Mouse (Mus musculus): ENCODE results near the gene Fam163b.

Gene Fam163b

GRCm38 (mm10) chr2:27070247-27070813, 72.0 kb downstream of the Fam163b start:
- in situ Hi-C loops (cut with MboI; ENCODE audit: low pct_unique_long_range_greater_than_20kb in 1 of 2, low sequenced_read_pairs in 2 of 2, unreplicated experiment in 1 of 2) = no loop called here

DNA sequence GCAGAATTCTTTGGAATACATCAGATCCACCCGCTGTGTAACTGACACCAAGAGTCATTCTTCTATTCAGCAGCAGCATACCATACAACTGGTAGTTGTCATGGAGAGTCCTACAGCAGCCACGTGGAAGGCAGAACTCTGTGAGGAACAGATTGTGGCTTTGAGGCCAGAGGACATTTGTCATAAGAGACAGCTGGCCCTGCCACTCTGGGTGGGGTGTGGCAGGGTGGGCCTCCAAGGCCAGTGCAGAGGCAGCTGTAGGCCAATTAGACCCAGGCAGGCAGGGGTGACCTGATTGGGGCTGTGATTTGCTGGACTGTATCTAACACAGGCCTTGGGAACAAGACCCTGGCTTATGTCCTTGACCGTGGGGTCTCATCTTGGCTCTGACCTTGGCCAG, 72.6 kb downstream of the Fam163b start:
- in situ Hi-C loops (cut with MboI; ENCODE audit: low pct_unique_long_range_greater_than_20kb in 1 of 2, low sequenced_read_pairs in 2 of 2, unreplicated experiment in 1 of 2) = no loop called here

GRCm38 (mm10) chr2:27067996-27068395, 74.3 kb downstream of the Fam163b start:
- in situ Hi-C loops (cut with MboI; ENCODE audit: low pct_unique_long_range_greater_than_20kb in 1 of 2, low sequenced_read_pairs in 2 of 2, unreplicated experiment in 1 of 2) = no loop called here

GRCm38 (mm10) chr2:27067124-27067523, 75.2 kb downstream of the Fam163b start:
- in situ Hi-C loops (cut with MboI; ENCODE audit: low pct_unique_long_range_greater_than_20kb in 1 of 2, low sequenced_read_pairs in 2 of 2, unreplicated experiment in 1 of 2) = no loop called here

Measured in mouse embryonic stem cell (cell line).